ENCODE assay signal across 16 mouse cellular contexts in the genomic region with DNA sequence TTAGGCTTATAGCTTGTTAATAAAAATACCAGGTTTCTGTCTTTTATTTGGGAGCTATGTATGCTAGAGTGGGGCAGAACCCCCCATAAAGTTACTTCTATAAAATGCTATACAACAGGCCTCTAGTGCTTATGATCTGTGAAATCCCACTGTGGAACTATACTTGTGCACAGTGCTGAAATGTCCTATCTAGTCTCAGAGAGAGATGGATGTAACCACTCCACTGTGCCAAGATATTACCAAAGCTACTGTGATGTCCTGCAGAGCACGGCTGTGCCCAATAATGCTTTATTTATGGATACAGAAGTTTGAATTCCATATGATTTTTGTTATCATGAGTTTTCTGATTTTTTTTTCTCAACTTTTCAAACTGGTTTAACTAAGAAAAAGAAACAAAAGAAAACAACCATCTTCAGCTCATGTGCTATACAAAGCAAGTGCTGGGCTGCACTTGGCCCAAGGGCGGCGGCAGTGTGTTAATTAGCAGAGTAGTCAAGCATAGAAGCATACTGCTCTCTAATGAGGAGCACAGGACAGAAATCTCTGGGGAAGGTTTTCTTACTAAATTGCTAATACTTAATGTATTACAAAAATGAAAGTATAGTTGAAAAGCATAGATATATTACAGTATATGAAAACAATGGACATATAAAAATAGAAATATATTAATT.
"Had no signal": no experiment of that assay in that cellular context is flagged by ENCODE, and none has a peak within 500 bp of the region (broad histone marks: within the 10 kb centered on the region; RNA-seq: fewer than 3 reads in every experiment).

No protein-coding gene starts in this region.

- H3K9me3 ChIP-seq: limb, embryonic 12.5 days; liver, embryonic 13.5 days; lung, embryonic 15.5 days; megakaryocyte, embryonic 14.5 days; midbrain, embryonic 12.5 days; neural tube, embryonic 12.5 days had no signal

- ATAC-seq: liver, postnatal 0 days had no signal

- H3K9ac ChIP-seq: limb, embryonic 12.5 days; liver, embryonic 13.5 days; liver, postnatal 0 days; lung, embryonic 15.5 days; midbrain, embryonic 12.5 days; neural tube, embryonic 12.5 days had no signal

- H3K27me3 ChIP-seq: limb, embryonic 12.5 days; liver, embryonic 13.5 days; lung, embryonic 15.5 days; megakaryocyte, embryonic 14.5 days; midbrain, embryonic 12.5 days; neural tube, embryonic 12.5 days had no signal

- H3K27ac ChIP-seq: left cerebral cortex, adult 2 months; limb, embryonic 12.5 days; liver, embryonic 13.5 days; lung, embryonic 15.5 days; macrophage; midbrain, embryonic 12.5 days; neural tube, embryonic 12.5 days had no signal

- H3K36me3 ChIP-seq: limb, embryonic 12.5 days; liver, embryonic 13.5 days; lung, embryonic 15.5 days had no signal

- H3K4me1 ChIP-seq: liver, embryonic 13.5 days; lung, embryonic 15.5 days; midbrain, embryonic 12.5 days; neural tube, embryonic 12.5 days had no signal

- H3K4me2 ChIP-seq: limb, embryonic 12.5 days; liver, embryonic 13.5 days; lung, embryonic 15.5 days; midbrain, embryonic 12.5 days; neural tube, embryonic 12.5 days had no signal

- DNase-seq: kidney, postnatal 14 days; liver; liver, embryonic 13.5 days; liver, postnatal 0 days; lung, postnatal 14 days; right cerebral cortex, postnatal 4 days; spleen, adult 18-20 months; thymus, adult 18-20 months; thymus, postnatal 14 days had no signal

- H3K4me3 ChIP-seq: left cerebral cortex, adult 2 months; limb, embryonic 12.5 days; liver, embryonic 13.5 days; lung, embryonic 15.5 days; megakaryocyte, embryonic 14.5 days; midbrain, embryonic 12.5 days; neural tube, embryonic 12.5 days had no signal
